Mouse (Mus musculus) adrenal gland, postnatal 25 days (tissue): ENCODE measurements at regions not wholly inside any gene's neighbourhood (a gene's known extent, or its start where the extent isn't known, plus 50 kb on each side); places are given as distances from the start of the nearest gene placed in this dataset.

Experiments used
- DNase-seq: peaks from one replicate; pipeline ENCODE4 v3.0.0; 2021; ENCODE audit warnings: mixed read lengths

- DNase-seq, result peak; percentile 29
Observed at GRCm38 (mm10) chr3:149104080-149104479, 113.7 kb upstream of the Adgrl2 start.

- no peak for DNase-seq
Observed at GRCm38 (mm10) chr3:149103469-149103868, 113.1 kb upstream of the Adgrl2 start.

- DNase-seq, result no peak
Observed at GRCm38 (mm10) chr3:149102846-149103245, 112.5 kb upstream of the Adgrl2 start.

- no peak for DNase-seq
Observed at GRCm38 (mm10) chr3:149101785-149102184, 111.4 kb upstream of the Adgrl2 start.

- no peak for DNase-seq
Observed at GRCm38 (mm10) chr3:149098764-149099163, 108.4 kb upstream of the Adgrl2 start.

- DNase-seq, result no peak
Observed at GRCm38 (mm10) chr3:149097026-149097425, 106.7 kb upstream of the Adgrl2 start.

- no peak for DNase-seq
Observed at GRCm38 (mm10) chr3:149092649-149093048, 102.3 kb upstream of the Adgrl2 start.

- DNase-seq, result no peak
Observed at GRCm38 (mm10) chr3:149090103-149090502, 99.7 kb upstream of the Adgrl2 start.

- DNase-seq, result no peak
Observed at GRCm38 (mm10) chr3:149088621-149089128, 98.3 kb upstream of the Adgrl2 start.

- DNase-seq, result no peak
Observed at GRCm38 (mm10) chr3:149087488-149087887, 97.1 kb upstream of the Adgrl2 start.

GRCm38 (mm10) chr3:149086704-149087103, 96.3 kb upstream of the Adgrl2 start:
- no peak for DNase-seq

GRCm38 (mm10) chr3:149086086-149086485, 95.7 kb upstream of the Adgrl2 start:
- no peak for DNase-seq

GRCm38 (mm10) chr3:149084861-149085598, 94.7 kb upstream of the Adgrl2 start:
- no peak for DNase-seq

- DNase-seq, result no peak
Observed at GRCm38 (mm10) chr3:149083391-149083790, 93.0 kb upstream of the Adgrl2 start.

GRCm38 (mm10) chr3:149078881-149079280, 88.5 kb upstream of the Adgrl2 start:
- no peak for DNase-seq

GRCm38 (mm10) chr3:149076928-149077551, 86.7 kb upstream of the Adgrl2 start:
- DNase-seq, result no peak

GRCm38 (mm10) chr3:149075488-149075851, 85.1 kb upstream of the Adgrl2 start:
- DNase-seq, result no peak

- DNase-seq, result no peak
Observed at GRCm38 (mm10) chr3:149074658-149075487, 84.5 kb upstream of the Adgrl2 start.

- DNase-seq, result no peak
Observed at GRCm38 (mm10) chr3:149070201-149070600, 79.8 kb upstream of the Adgrl2 start.

GRCm38 (mm10) chr3:149069436-149069835, 79.1 kb upstream of the Adgrl2 start:
- DNase-seq, result no peak

GRCm38 (mm10) chr3:149068821-149069220, 78.5 kb upstream of the Adgrl2 start:
- no peak for DNase-seq

GRCm38 (mm10) chr3:149067758-149068157, 77.4 kb upstream of the Adgrl2 start:
- no peak for DNase-seq

GRCm38 (mm10) chr3:149055077-149055476, 64.7 kb upstream of the Adgrl2 start:
- no peak for DNase-seq
